Mouse (Mus musculus) MEL (cell line): ENCODE measurements around the gene Crybb1. TPM values are rescaled to one million over a fixed set of nuclear protein-coding genes. Genes with fewer than 3 reads are reported as not detected.

Source experiments
- DNase-seq: peaks from one replicate; pipeline ENCODE4 v3.0.0; 2011; ENCODE audit warnings: low read depth, low spot score
- H3K27ac ChIP-seq: 2 replicates; pipeline ENCODE4 v1.5.1; 2012; ENCODE audit warnings: low read depth, mild to moderate bottlenecking, control low read depth, low read length, moderate library complexity; ENCODE audit not compliant: control insufficient read depth
- H3K27me3 ChIP-seq, 2 experiments: fragments of 150-350 bp in 1 of 2; sonication (generic) in 1 of 2; 2 replicates each; pipeline ENCODE4 v1.6.1; 2012; ENCODE audit warnings: low read length in 2 of 2, mild to moderate bottlenecking in 2 of 2, improper control_type of control experiment in 1 of 2, moderate library complexity in 1 of 2; ENCODE audit not compliant: insufficient read depth in 2 of 2, control insufficient read depth in 1 of 2
- H3K36me3 ChIP-seq, 2 experiments: 2 replicates each; pipeline ENCODE4 v1.6.1; 2012 to 2014; ENCODE audit warnings: low read length in 2 of 2, improper control_type of control experiment in 1 of 2, inconsistent platforms in 1 of 2, mild to moderate bottlenecking in 1 of 2; ENCODE audit not compliant: insufficient read depth in 2 of 2, control insufficient read depth in 1 of 2
- H3K4me1 ChIP-seq, 2 experiments: fragments of 150-350 bp in 1 of 2; sonication (generic) in 1 of 2; 2 replicates each; pipeline ENCODE4 v1.6.1; 2012; ENCODE audit warnings: low read length in 2 of 2, improper control_type of control experiment in 1 of 2, mild to moderate bottlenecking in 1 of 2; ENCODE audit not compliant: insufficient read depth in 2 of 2, control insufficient read depth in 1 of 2
- H3K4me3 ChIP-seq, 2 experiments: fragments of 150-350 bp in 1 of 2; sonication (generic) in 1 of 2; 2 replicates each; pipeline ENCODE4 v1.5.1; 2012; ENCODE audit warnings: low read depth in 2 of 2, low read length in 2 of 2, mild to moderate bottlenecking in 2 of 2, moderate library complexity in 2 of 2, control low read depth in 1 of 2, improper control_type of control experiment in 1 of 2; ENCODE audit not compliant: control insufficient read depth in 1 of 2, insufficient read depth in 1 of 2
- H3K79me2 ChIP-seq: 2 replicates; pipeline ENCODE4 v1.6.1; 2012; ENCODE audit warnings: mild to moderate bottlenecking, low read length, moderate library complexity; ENCODE audit not compliant: control insufficient read depth, poor library complexity, insufficient read depth
- H3K9ac ChIP-seq: 2 replicates; pipeline ENCODE4 v1.6.1; 2012; ENCODE audit warnings: low read depth, mild to moderate bottlenecking, control low read depth, low read length, moderate library complexity; ENCODE audit not compliant: control insufficient read depth, poor library complexity, severe bottlenecking
- H3K9me3 ChIP-seq: fragments of 150-350 bp; sonication (generic); replicated peaks from 2 replicates; pipeline ENCODE4 v1.6.1; 2012; ENCODE audit warnings: mild to moderate bottlenecking, low read length, improper control_type of control experiment, moderate library complexity; ENCODE audit not compliant: insufficient read depth
- BHLHE40 ChIP-seq: IDR thresholded peaks from 2 replicates; pipeline ENCODE4 v1.6.1; 2012; ENCODE audit warnings: low read depth, mild to moderate bottlenecking, inconsistent platforms, low read length, improper control_type of control experiment, borderline replicate concordance
- CHD1 ChIP-seq: IDR thresholded peaks from 2 replicates; pipeline ENCODE4 v1.6.1; 2012; ENCODE audit warnings: low read depth, mild to moderate bottlenecking, inconsistent platforms, low read length, improper control_type of control experiment
- CTCF ChIP-seq, 3 experiments: IDR thresholded peaks in 2 of 3; conservative IDR thresholded peaks in 1 of 3; 2 replicates each; pipeline ENCODE4 v1.5.1; 2011 to 2012; ENCODE audit warnings: low read length in 3 of 3, low read depth in 2 of 3, mild to moderate bottlenecking in 2 of 3, improper control_type of control experiment in 1 of 3, inconsistent platforms in 1 of 3, mixed read lengths in 1 of 3, moderate library complexity in 1 of 3; ENCODE audit not compliant: control insufficient read depth in 1 of 3, insufficient read depth in 1 of 3, poor library complexity in 1 of 3, severe bottlenecking in 1 of 3
- E2F4 ChIP-seq: IDR thresholded peaks from 2 replicates; pipeline ENCODE4 v1.6.1; 2011; ENCODE audit warnings: low read depth, low read length, improper control_type of control experiment, borderline replicate concordance
- EP300 ChIP-seq, 2 experiments: IDR thresholded peaks; 2 replicates each; pipeline ENCODE4 v1.6.1; 2011; ENCODE audit warnings: improper control_type of control experiment in 2 of 2, low read length in 2 of 2, low read depth in 1 of 2, mild to moderate bottlenecking in 1 of 2
- GABPA ChIP-seq: IDR thresholded peaks from 2 replicates; pipeline ENCODE4 v1.6.1; 2012; ENCODE audit warnings: low read depth, mild to moderate bottlenecking, inconsistent platforms, low read length, improper control_type of control experiment, moderate library complexity
- HCFC1 ChIP-seq: IDR thresholded peaks from 2 replicates; pipeline ENCODE4 v1.6.1; 2012; ENCODE audit warnings: low read depth, mild to moderate bottlenecking, inconsistent platforms, low read length, improper control_type of control experiment, moderate library complexity
- JUND ChIP-seq: IDR thresholded peaks from 2 replicates; pipeline ENCODE4 v1.6.1; 2011; ENCODE audit warnings: low read depth, mild to moderate bottlenecking, improper control_type of control experiment, low read length
- KAT2A ChIP-seq: conservative IDR thresholded peaks from 2 replicates; pipeline ENCODE4 v1.6.1; 2012; ENCODE audit warnings: low read depth, low read length, improper control_type of control experiment, inconsistent platforms
- MAFK ChIP-seq: IDR thresholded peaks from 2 replicates; pipeline ENCODE4 v1.6.1; 2011; ENCODE audit warnings: low read depth, mild to moderate bottlenecking, low read length, improper control_type of control experiment, borderline replicate concordance
- MAX ChIP-seq: IDR thresholded peaks from 2 replicates; pipeline ENCODE4 v1.6.1; 2011; ENCODE audit warnings: low read length, improper control_type of control experiment
- MAZ ChIP-seq: IDR thresholded peaks from 2 replicates; pipeline ENCODE4 v1.6.1; 2012; ENCODE audit warnings: low read depth, mild to moderate bottlenecking, inconsistent platforms, low read length, improper control_type of control experiment
- MEF2A ChIP-seq: IDR thresholded peaks from 2 replicates; pipeline ENCODE4 v1.6.1; 2014; ENCODE audit warnings: low read depth, mild to moderate bottlenecking, inconsistent platforms, low read length, improper control_type of control experiment; ENCODE audit not compliant: poor library complexity, insufficient replicate concordance, severe bottlenecking; ENCODE audit errors: extremely low read depth
- MYC ChIP-seq: IDR thresholded peaks from 2 replicates; pipeline ENCODE4 v1.6.1; 2011; ENCODE audit warnings: low read depth, mild to moderate bottlenecking, low read length, improper control_type of control experiment, moderate library complexity
- NELFE ChIP-seq: IDR thresholded peaks from 2 replicates; pipeline ENCODE4 v1.6.1; 2011; ENCODE audit warnings: low read depth, low read length, improper control_type of control experiment
- POLR2AphosphoS5 ChIP-seq: IDR thresholded peaks from 2 replicates; pipeline ENCODE4 v1.6.1; 2012; ENCODE audit warnings: low read depth, borderline replicate concordance, mild to moderate bottlenecking, inconsistent platforms, low read length, moderate library complexity, mixed read lengths
- RAD21 ChIP-seq: IDR thresholded peaks from 2 replicates; pipeline ENCODE4 v1.6.1; 2011; ENCODE audit warnings: mild to moderate bottlenecking, low read depth, low read length, improper control_type of control experiment
- RCOR1 ChIP-seq: IDR thresholded peaks from 2 replicates; pipeline ENCODE4 v1.6.1; 2012; ENCODE audit warnings: low read depth, mild to moderate bottlenecking, inconsistent platforms, low read length, improper control_type of control experiment
- TBP ChIP-seq: IDR thresholded peaks from 2 replicates; pipeline ENCODE4 v1.8.0; 2011; ENCODE audit warnings: low read depth, low read length, improper control_type of control experiment
- TCF12 ChIP-seq: IDR thresholded peaks from 2 replicates; pipeline ENCODE4 v1.6.1; 2014; ENCODE audit warnings: low read depth, mild to moderate bottlenecking, inconsistent platforms, low read length, improper control_type of control experiment, moderate library complexity
- UBTF ChIP-seq: IDR thresholded peaks from 2 replicates; pipeline ENCODE4 v1.6.1; 2012; ENCODE audit warnings: low read depth, mild to moderate bottlenecking, inconsistent platforms, low read length, improper control_type of control experiment, moderate library complexity, borderline replicate concordance; ENCODE audit not compliant: insufficient read depth
- ZC3H11A ChIP-seq: IDR thresholded peaks from 2 replicates; pipeline ENCODE4 v1.6.1; 2012; ENCODE audit warnings: low read depth, mild to moderate bottlenecking, inconsistent platforms, low read length, improper control_type of control experiment
- ZKSCAN1 ChIP-seq: IDR thresholded peaks from 2 replicates; pipeline ENCODE4 v1.6.1; 2012; ENCODE audit warnings: low read depth, mild to moderate bottlenecking, inconsistent platforms, low read length, improper control_type of control experiment, moderate library complexity
- ZMIZ1 ChIP-seq: IDR thresholded peaks from 2 replicates; pipeline ENCODE4 v1.6.1; 2012; ENCODE audit warnings: low read depth, mild to moderate bottlenecking, inconsistent platforms, low read length, improper control_type of control experiment, moderate library complexity
- ZNF384 ChIP-seq: IDR thresholded peaks from 2 replicates; pipeline ENCODE4 v1.6.1; 2012; ENCODE audit warnings: low read depth, mild to moderate bottlenecking, inconsistent platforms, low read length, improper control_type of control experiment
- polyA plus RNA-seq, 2 experiments: library from polyadenylated mRNA; stranded (reverse) in 1 of 2; unstranded in 1 of 2; fragments of >175 nt in 1 of 2; fragments of >200 nt in 1 of 2; gene quantifications; 2 replicates each; pipeline versions ENCODE4 v1.2.1 to v1.2.4; 2012; ENCODE audit warnings: low replicate concordance in 2 of 2, low read depth in 1 of 2; ENCODE audit not compliant: insufficient read length in 2 of 2, insufficient read depth in 1 of 2, missing spikeins in 1 of 2
- total RNA-seq: library from RNA; depleted of rRNA; stranded (reverse); fragments of 300-350 nt; gene quantifications from 2 replicates; pipeline ENCODE4 v1.2.3, GENCODE M21; 2012

Crybb1 gene
- total and polyA plus RNA-seq, 3 experiments: 0.24 to 0.27 TPM; not detected in 1

DNA sequence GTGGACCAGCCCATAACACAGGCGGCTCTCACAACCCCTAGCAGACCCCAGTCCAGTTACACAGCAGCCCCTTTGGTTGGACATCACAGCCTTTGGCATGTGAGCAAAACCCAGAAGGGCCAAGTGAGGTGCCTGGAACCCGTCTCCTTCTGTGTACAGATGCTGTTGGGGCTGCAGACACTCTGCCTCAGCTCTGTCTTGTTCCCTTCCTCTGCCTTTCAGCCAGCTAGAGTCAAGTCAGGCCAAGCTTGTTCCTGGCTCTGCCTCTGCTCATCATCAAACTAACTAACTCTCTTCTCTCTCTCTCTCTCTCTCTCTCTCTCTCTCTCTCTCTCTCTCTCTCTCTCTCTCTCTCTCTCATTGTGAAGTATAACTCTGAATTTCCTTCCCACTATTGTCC, 19.0 kb upstream of the Crybb1 start:
- H3K9ac ChIP-seq: no peak overlapping the region
- no peaks in the 10 kb centered on the region for H3K27me3 ChIP-seq
- H3K79me2 ChIP-seq: no peaks in the 10 kb centered on the region
- H3K36me3 ChIP-seq: 0 out of 4 replicates have a peak, but pooled peaks cover 0 to under 1% of the 10 kb centered on the region in 2 experiments
- H3K27ac ChIP-seq: no peak overlapping the region
- no peak for DNase-seq
- H3K4me1 ChIP-seq: peaks cover under 1 to 7% of the 10 kb centered on the region in 2 experiments; a peak in 2 of 4 replicates
- H3K9me3 ChIP-seq: no peaks in the 10 kb centered on the region
- TF ChIP-seq RCOR1 (no peak), TBP (no peak), MAX (no peak), POLR2AphosphoS5 (no peak), CHD1 (no peak), CTCF (IDR thresholded peaks at IDR 0.05 in 2 of 3, conservative IDR thresholded peaks at IDR 0.05 in 1 of 3; ENCODE audit: control insufficient read depth in 1 of 3, insufficient read depth in 1 of 3, low read depth in 2 of 3, low read length in 3 of 3, poor library complexity in 1 of 3, severe bottlenecking in 1 of 3) (no peak), MYC (no peak), GABPA (no peak), EP300 (IDR thresholded peaks at IDR 0.05; ENCODE audit: low read depth in 1 of 2, low read length in 2 of 2) (no peak), MAFK (no peak), MEF2A (no peak), E2F4 (no peak), ZMIZ1 (no peak), HCFC1 (no peak), MAZ (no peak), BHLHE40 (no peak)
- no peak overlapping the region for H3K4me3 ChIP-seq

DNA sequence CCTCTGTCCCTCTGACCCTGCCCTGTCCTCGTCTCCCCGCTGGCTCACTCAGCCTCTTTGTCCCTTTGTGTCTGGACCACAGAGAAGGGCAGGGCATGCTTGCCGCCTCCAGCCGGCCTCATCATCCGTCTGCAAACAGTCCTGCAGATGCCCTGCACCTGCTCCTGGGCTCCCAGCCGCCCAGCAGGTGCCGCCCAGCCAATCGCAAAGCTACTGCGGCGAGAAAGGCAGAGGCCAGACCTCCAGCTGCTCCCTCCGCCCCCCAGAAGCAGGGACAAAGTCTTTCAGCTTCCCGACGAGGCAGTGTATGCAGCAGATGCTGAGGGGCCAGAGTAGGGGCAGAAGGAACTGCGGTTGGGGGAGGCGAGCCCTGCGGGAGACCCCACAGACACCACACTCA, 18.2 kb upstream of the Crybb1 start:
- Histone ChIP-seq H3K9ac (no peak overlapping the region), H3K27me3 (no peaks in the 10 kb centered on the region), H3K79me2 (no peaks in the 10 kb centered on the region), H3K36me3 (peaks cover 0 to 4% of the 10 kb centered on the region in 2 experiments; a peak in 1 of 4 replicates), H3K4me3 (no peak overlapping the region), H3K27ac (no peak overlapping the region), H3K4me1 (peaks cover 4 to 10% of the 10 kb centered on the region in 2 experiments; a peak in 3 of 4 replicates), H3K9me3 (no peaks in the 10 kb centered on the region)
- DNase-seq: no peak
- TF ChIP-seq JUND (no peak), RAD21 (no peak), ZKSCAN1 (no peak), MYC (no peak), RCOR1 (no peak), HCFC1 (no peak), TBP (no peak), EP300 (IDR thresholded peaks at IDR 0.05; ENCODE audit: low read depth in 1 of 2, low read length in 2 of 2) (no peak), NELFE (no peak), ZMIZ1 (no peak), TCF12 (no peak), ZNF384 (no peak), MAX (no peak), KAT2A (no peak), UBTF (no peak), ZC3H11A (no peak)
